Mouse (Mus musculus) spleen, adult 18-20 months (tissue): ENCODE measurements around the gene Col4a3.

Experiments used
- DNase-seq, 2 experiments: peaks; one replicate each; pipeline ENCODE4 v3.0.0; 2022; ENCODE audit warnings: mixed read lengths in 2 of 2

Col4a3 gene

GRCm38 (mm10) chr1:82586713-82587399, at the start of gene Col4a3, which contains the start of gene Col4a4:
Gene Col4a3, plus strand, starts transcription at chr1:82586921.
Gene Col4a4, minus strand, starts transcription at chr1:82586849.
- no peak for DNase-seq

- DNase-seq = no peak
Observed at GRCm38 (mm10) chr1:82537848-82538247, 48.9 kb upstream of the Col4a3 start.

- DNase-seq = no peak
Observed at GRCm38 (mm10) chr1:82540056-82540455, 46.7 kb upstream of the Col4a3 start.

- no peak for DNase-seq
Observed at GRCm38 (mm10) chr1:82543934-82544333, 42.8 kb upstream of the Col4a3 start.

- no peak for DNase-seq
Observed at GRCm38 (mm10) chr1:82544419-82545185, 42.1 kb upstream of the Col4a3 start.

GRCm38 (mm10) chr1:82545199-82545960, 41.3 kb upstream of the Col4a3 start:
- no peak for DNase-seq

- DNase-seq = no peak
Observed at GRCm38 (mm10) chr1:82554443-82554850, 32.3 kb upstream of the Col4a3 start.

GRCm38 (mm10) chr1:82554889-82555288, 31.8 kb upstream of the Col4a3 start:
- no peak for DNase-seq

- no peak for DNase-seq
Observed at GRCm38 (mm10) chr1:82560223-82560622, 26.5 kb upstream of the Col4a3 start.

- DNase-seq = no peak
Observed at GRCm38 (mm10) chr1:82569405-82569804, 17.3 kb upstream of the Col4a3 start.

- DNase-seq = no peak
Observed at GRCm38 (mm10) chr1:82571758-82572157, 15.0 kb upstream of the Col4a3 start.

GRCm38 (mm10) chr1:82575681-82576080, 11.0 kb upstream of the Col4a3 start:
- DNase-seq = no peak

- no peak for DNase-seq
Observed at GRCm38 (mm10) chr1:82576182-82576581, 10.5 kb upstream of the Col4a3 start.

- no peak for DNase-seq
Observed at GRCm38 (mm10) chr1:82577339-82577738, 9.4 kb upstream of the Col4a3 start.

GRCm38 (mm10) chr1:82577915-82578314, 8.8 kb upstream of the Col4a3 start:
- DNase-seq = no peak

GRCm38 (mm10) chr1:82578320-82578719, 8.4 kb upstream of the Col4a3 start:
- no peak for DNase-seq

GRCm38 (mm10) chr1:82585981-82586380, 740 bp upstream of the Col4a3 start:
- no peak for DNase-seq

GRCm38 (mm10) chr1:82590266-82590665, 3.5 kb downstream of the Col4a3 start:
- DNase-seq = no peak

- no peak for DNase-seq
Observed at GRCm38 (mm10) chr1:82596864-82597596, 10.3 kb downstream of the Col4a3 start.

- no peak for DNase-seq
Observed at GRCm38 (mm10) chr1:82603198-82603950, 16.7 kb downstream of the Col4a3 start.

- DNase-seq = no peak
Observed at GRCm38 (mm10) chr1:82605347-82605746, 18.6 kb downstream of the Col4a3 start.

GRCm38 (mm10) chr1:82605856-82606255, 19.1 kb downstream of the Col4a3 start:
- DNase-seq = no peak
